Mouse (Mus musculus): Measurements from ENCODE around the gene Mical2.

DNA sequence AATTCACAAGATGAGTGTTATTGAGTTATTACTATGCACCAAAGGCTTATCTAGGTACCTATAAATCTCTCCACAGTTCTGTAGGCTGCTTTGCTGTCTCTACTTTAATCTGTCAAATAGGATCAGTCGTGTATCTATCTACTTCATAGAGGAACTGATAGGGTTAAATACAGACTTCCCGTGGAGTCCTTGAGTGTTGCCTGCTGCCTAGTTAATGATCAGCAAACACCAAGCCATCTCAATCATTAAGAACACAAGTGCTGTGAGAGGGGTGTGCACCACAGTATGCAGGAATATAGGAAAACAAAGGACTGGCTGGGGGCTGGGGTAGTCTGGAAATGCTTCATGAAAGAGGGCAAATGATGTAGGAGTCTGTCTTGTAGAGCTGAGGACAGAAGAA lies 50.2 kb downstream of the Mical2 start:
- TF ChIP-seq CTCF (IDR thresholded peaks at IDR 0.05; ENCODE audit: low read depth, low read length) (no peak), GATA1 (IDR thresholded peaks at IDR 0.05; ENCODE audit: borderline replicate concordance, low read length) (no peak), POLR2AphosphoS5 (IDR thresholded peaks at IDR 0.05; ENCODE audit: insufficient replicate concordance, low read depth, low read length) (no peak)

Measured in G1E (cell line).